Mouse (Mus musculus) CH12.LX (cell line): ENCODE results near the gene Hsd3b5. TPM values are rescaled to one million over a fixed set of nuclear protein-coding genes. Genes with fewer than 3 reads are reported as not detected.
"Not testable (repeated sequence)": the region's sequence is repeated elsewhere in the genome, so short reads cannot be mapped to it uniquely, and the experiment has no call there.

Experiments used
- DNase-seq: peaks from one replicate; pipeline ENCODE4 v3.0.0-alpha.2; 2013; ENCODE audit errors: extremely low read depth
- H3K27ac ChIP-seq: 2 replicates; pipeline ENCODE4 v1.5.1; 2012; ENCODE audit warnings: low read depth, mild to moderate bottlenecking, control low read depth, moderate library complexity; ENCODE audit not compliant: insufficient read depth
- H3K27me3 ChIP-seq: replicated peaks from 2 replicates; pipeline ENCODE3; 2012; ENCODE audit warnings: inconsistent platforms
- H3K36me3 ChIP-seq, 2 experiments: replicated peaks in 1 of 2; 2 replicates each; pipeline versions ENCODE3 to v1.6.1; 2012; ENCODE audit warnings: inconsistent platforms in 1 of 2, low read length in 1 of 2, mild to moderate bottlenecking in 1 of 2, mixed read lengths in 1 of 2, moderate library complexity in 1 of 2; ENCODE audit not compliant: control insufficient read depth in 1 of 2, insufficient read depth in 1 of 2
- H3K4me1 ChIP-seq, 2 experiments: 2 replicates each; pipeline ENCODE4 v1.6.1; 2012; ENCODE audit warnings: inconsistent platforms in 1 of 2, moderate library complexity in 1 of 2; ENCODE audit not compliant: insufficient read depth in 2 of 2, control insufficient read depth in 1 of 2
- H3K4me2 ChIP-seq: 2 replicates; pipeline ENCODE4 v1.6.1; 2012; ENCODE audit warnings: low read depth, mild to moderate bottlenecking, control low read depth; ENCODE audit not compliant: poor library complexity, insufficient read depth, severe bottlenecking
- H3K4me3 ChIP-seq, 3 experiments: fragments of 150-350 bp in 1 of 3; sonication (generic) in 1 of 3; replicated peaks in 1 of 3; 2 replicates each; pipeline versions ENCODE3 to v1.5.1; 2011 to 2012; ENCODE audit warnings: low read depth in 2 of 3, low read length in 2 of 3, mild to moderate bottlenecking in 2 of 3, moderate library complexity in 2 of 3, control low read depth in 1 of 3, improper control_type of control experiment in 1 of 3, inconsistent platforms in 1 of 3, mixed read lengths in 1 of 3; ENCODE audit not compliant: poor library complexity in 1 of 3
- H3K79me2 ChIP-seq: replicated peaks from 2 replicates; pipeline ENCODE4 v1.6.1; 2012; ENCODE audit warnings: mild to moderate bottlenecking, moderate library complexity; ENCODE audit not compliant: control insufficient read depth, poor library complexity, insufficient read depth, severe bottlenecking; ENCODE audit errors: extremely low read depth
- H3K9ac ChIP-seq: 2 replicates; pipeline ENCODE4 v1.6.1; 2012; ENCODE audit warnings: low read depth, mild to moderate bottlenecking, control low read depth, moderate library complexity; ENCODE audit not compliant: insufficient read depth
- H3K9me3 ChIP-seq: replicated peaks from 2 replicates; pipeline ENCODE3; 2012; ENCODE audit warnings: low read length, inconsistent platforms, mixed read lengths
- EP300 ChIP-seq: IDR thresholded peaks from 2 replicates; pipeline ENCODE4 v1.6.1; 2011; ENCODE audit warnings: low read length, improper control_type of control experiment
- ETS1 ChIP-seq: conservative IDR thresholded peaks from 2 replicates; pipeline ENCODE4 v1.6.1; 2012; ENCODE audit warnings: low read depth, mild to moderate bottlenecking, inconsistent platforms, low read length, improper control_type of control experiment, moderate library complexity
- JUN ChIP-seq: IDR thresholded peaks from 2 replicates; pipeline ENCODE4 v1.6.1; 2011; ENCODE audit warnings: low read depth, mild to moderate bottlenecking, low read length, improper control_type of control experiment, moderate library complexity; ENCODE audit not compliant: insufficient read depth
- JUND ChIP-seq: conservative IDR thresholded peaks from 2 replicates; pipeline ENCODE4 v1.6.1; 2011; ENCODE audit warnings: low read depth, low read length, improper control_type of control experiment
- NRF1 ChIP-seq: IDR thresholded peaks from 2 replicates; pipeline ENCODE4 v1.6.1; 2014; ENCODE audit warnings: low read depth, mild to moderate bottlenecking, inconsistent platforms, low read length, improper control_type of control experiment, moderate library complexity
- dilution Hi-C: fragments of 300-500 bp; cut with MboI; formaldehyde crosslinking; loops from 2 replicates; pipeline ENCODE4 v1.14.3; 2020; ENCODE audit warnings: low sequenced_read_pairs; ENCODE audit not compliant: extremely low pct_unique_long_range_greater_than_20kb, extremely low pct_ligation_motif_present
- in situ Hi-C: fragments of 300-500 bp; cut with MboI; formaldehyde crosslinking; loops from 3 replicates; pipeline ENCODE4 v1.14.3; 2019; ENCODE audit warnings: low sequenced_read_pairs, low pct_ligation_motif_present, low pct_unique_long_range_greater_than_20kb, mixed read lengths
- polyA plus RNA-seq: library from polyadenylated mRNA; unstranded; fragments of >175 nt; gene quantifications from 2 replicates; pipeline ENCODE4 v1.2.1, GENCODE M21; 2012; ENCODE audit warnings: low read depth; ENCODE audit not compliant: insufficient read length
- total RNA-seq, 2 experiments: library from RNA; depleted of rRNA; stranded (reverse); fragments of 300-350 nt in 1 of 2; fragments of >200 nt in 1 of 2; gene quantifications; 2 replicates each; pipeline ENCODE4 v1.2.3; 2012 to 2014

Hsd3b5 gene
- total and polyA plus RNA-seq, 3 experiments, result not detected

GRCm38 (mm10) chr3:98616244-98616643 lies 13.8 kb downstream of the Hsd3b5 start:
- H3K4me1 ChIP-seq, H3K79me2 ChIP-seq, H3K9ac ChIP-seq, H3K9me3 ChIP-seq, H3K27ac ChIP-seq, dilution Hi-C loops, H3K4me3 ChIP-seq, DNase-seq, H3K36me3 ChIP-seq, in situ Hi-C loops, H3K4me2 ChIP-seq: not testable (repeated sequence)
- H3K27me3 ChIP-seq, result peaks cover 22% of the 10 kb centered on the region

GRCm38 (mm10) chr3:98614406-98614927 lies 15.6 kb downstream of the Hsd3b5 start:
- dilution Hi-C loops, result not testable (repeated sequence)

GRCm38 (mm10) chr3:98613963-98614362 lies 16.1 kb downstream of the Hsd3b5 start:
- Histone ChIP-seq H3K4me2 (no peak overlapping the region), H3K4me3 (no peak overlapping the region), H3K9me3 (no peaks in the 10 kb centered on the region), H3K4me1 (no peaks in the 10 kb centered on the region), H3K79me2 (no peaks in the 10 kb centered on the region), H3K36me3 (no peaks in the 10 kb centered on the region), H3K27me3 (peaks cover 14% of the 10 kb centered on the region), H3K9ac (no peak overlapping the region), H3K27ac (no peak overlapping the region)
- in situ Hi-C loops, result no loop called here
- TF ChIP-seq EP300 (peak; percentile 56), JUN (0 out of 2 replicates have a peak, but pooled peaks have one; percentile 22), ETS1 (peak; percentile 52; the same call in 1 of the 2 replicates), NRF1 (no peak), JUND (peak; percentile 52; the same call in 1 of the 2 replicates)
- dilution Hi-C loops, result no loop called here
- peak; percentile 25 for DNase-seq

More at GRCm38 (mm10) chr3:98614406-98614927, 15.6 kb downstream of the Hsd3b5 start:
- DNase-seq, H3K27ac ChIP-seq, H3K9me3 ChIP-seq, H3K4me1 ChIP-seq, H3K4me3 ChIP-seq, in situ Hi-C loops, H3K4me2 ChIP-seq, H3K9ac ChIP-seq, H3K36me3 ChIP-seq, H3K79me2 ChIP-seq: not testable (repeated sequence)
- H3K27me3 ChIP-seq, result peaks cover 15% of the 10 kb centered on the region

- DNase-seq, H3K27me3 ChIP-seq, dilution Hi-C loops, H3K9ac ChIP-seq, H3K79me2 ChIP-seq, H3K27ac ChIP-seq, in situ Hi-C loops, H3K4me2 ChIP-seq, H3K4me3 ChIP-seq, H3K4me1 ChIP-seq, H3K9me3 ChIP-seq, H3K36me3 ChIP-seq: not testable (repeated sequence)
Measured at GRCm38 (mm10) chr3:98613540-98613939, 16.5 kb downstream of the Hsd3b5 start.
